Mouse (Mus musculus) frontal cortex, postnatal 25 days (tissue): ENCODE measurements around the gene Nid2.
A peak's percentile ranks its signal among the peaks of the same experiment; 100 is the strongest.

ENCODE experiments used
- DNase-seq, 2 experiments: peaks; one replicate each; pipeline ENCODE4 v3.0.0; 2022; ENCODE audit warnings: low spot score in 2 of 2

The Nid2 gene

GRCm38 (mm10) chr14:19858808-19859776 is 108.0 kb downstream of the Nid2 start:
- DNase-seq: peak; percentile 20 to 47

- DNase-seq: no peak
Observed at GRCm38 (mm10) chr14:19860281-19860680, 109.2 kb downstream of the Nid2 start.
